Mouse (Mus musculus) telencephalon, adult 2 months (tissue): ENCODE results near the gene Slc29a2.

Experiments
- DNase-seq: peaks from one replicate; pipeline ENCODE4 v3.0.0-alpha.2; 2011; ENCODE audit warnings: low read depth, low spot score

The Slc29a2 gene

DNA sequence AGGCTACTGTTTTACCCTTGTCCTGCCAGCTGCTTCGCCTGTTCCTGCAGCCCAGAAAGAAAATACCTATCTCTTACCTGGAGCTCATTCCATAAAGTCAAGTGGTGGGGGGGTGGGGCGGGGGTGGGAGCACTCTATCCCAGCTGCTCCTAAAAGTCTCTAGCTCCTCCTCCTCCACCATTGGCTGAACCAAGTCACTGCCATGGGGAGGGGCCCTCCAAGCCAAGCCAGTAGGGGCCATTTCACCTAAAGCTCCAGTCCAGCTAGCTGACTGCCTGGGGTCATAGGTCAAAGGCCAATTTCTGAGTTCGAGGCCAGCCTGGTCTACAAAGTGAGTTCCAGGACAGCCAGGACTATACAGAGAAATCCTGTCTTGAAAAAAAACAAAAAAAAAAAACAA lies 9.0 kb downstream of the Slc29a2 start:
- DNase-seq, result no peak

- no peak for DNase-seq
Measured at GRCm38 (mm10) chr19:5036577-5036976, 12.9 kb downstream of the Slc29a2 start.

DNA sequence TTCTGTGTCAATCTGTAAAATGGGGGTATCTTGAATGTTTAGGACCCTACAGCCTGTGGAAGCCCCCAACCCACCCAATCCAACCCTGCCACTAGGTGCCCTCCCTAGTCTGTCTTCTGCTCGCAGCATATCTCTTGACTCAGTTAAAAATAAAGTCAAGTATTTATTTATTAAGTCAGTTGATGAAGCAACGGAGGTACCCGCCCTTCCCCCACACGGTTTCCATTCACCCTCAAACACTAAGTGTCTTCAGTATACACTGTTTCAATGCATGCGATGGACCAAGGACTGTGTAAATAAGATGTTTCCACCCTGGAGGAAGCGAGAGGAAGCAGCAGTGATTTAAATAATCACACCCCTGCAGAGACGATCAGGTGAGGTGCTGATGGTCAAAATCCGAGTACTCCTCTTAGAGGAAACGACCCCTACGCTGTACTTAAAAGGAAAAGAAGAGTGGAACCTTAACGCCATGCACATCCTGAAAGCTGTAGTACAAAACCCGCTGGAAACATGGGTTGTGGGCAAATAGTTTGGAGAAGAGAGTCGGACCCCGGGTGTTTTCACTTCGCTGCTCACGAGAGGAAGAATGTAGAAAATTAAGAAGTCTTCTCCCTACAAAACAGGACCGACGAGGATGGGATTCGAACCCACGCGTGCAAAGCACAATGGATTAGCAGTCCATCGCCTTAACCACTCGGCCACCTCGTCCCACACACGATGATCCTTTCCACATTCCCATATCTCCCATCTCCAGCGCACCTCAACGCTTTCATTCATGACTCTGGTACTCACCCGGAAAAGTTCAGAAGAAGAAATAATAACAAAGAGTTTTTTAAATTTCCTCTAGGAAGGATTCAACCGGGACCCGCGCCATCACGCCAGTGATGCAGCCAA lies 14.3 kb downstream of the Slc29a2 start:
- peak; percentile 77 for DNase-seq

DNA sequence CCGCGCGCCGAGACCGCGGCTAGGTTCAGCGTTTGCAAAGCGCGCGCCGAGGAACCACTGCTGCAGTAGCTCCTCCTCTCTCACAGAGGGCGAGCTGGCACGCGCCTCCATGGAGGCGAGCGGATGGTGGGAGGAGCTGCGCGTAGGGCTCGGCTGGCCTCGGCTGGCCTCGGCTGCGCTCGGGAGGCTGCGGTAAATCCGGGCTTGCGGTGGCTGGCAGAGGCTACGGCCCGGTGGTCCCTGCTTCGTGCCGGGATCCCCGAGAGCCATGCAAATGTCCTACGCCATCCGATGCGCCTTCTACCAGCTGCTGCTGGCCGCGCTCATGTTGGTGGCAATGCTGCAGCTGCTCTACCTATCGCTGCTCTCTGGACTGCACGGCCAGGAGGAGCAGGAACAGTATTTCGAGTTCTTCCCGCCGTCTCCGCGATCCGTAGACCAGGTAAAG lies 15.1 kb downstream of the Slc29a2 start, which contains the start of the genes B4gat1 and AC124502.3:
B4gat1 (plus strand) TSS at position 118 of the 448 bp plus-strand sequence.
AC124502.3 (plus strand) TSS at position 183 of the 448 bp plus-strand sequence.
- peak; percentile 86 for DNase-seq

GRCm38 (mm10) chr19:5039301-5040114 lies 15.8 kb downstream of the Slc29a2 start:
- no peak for DNase-seq

DNA sequence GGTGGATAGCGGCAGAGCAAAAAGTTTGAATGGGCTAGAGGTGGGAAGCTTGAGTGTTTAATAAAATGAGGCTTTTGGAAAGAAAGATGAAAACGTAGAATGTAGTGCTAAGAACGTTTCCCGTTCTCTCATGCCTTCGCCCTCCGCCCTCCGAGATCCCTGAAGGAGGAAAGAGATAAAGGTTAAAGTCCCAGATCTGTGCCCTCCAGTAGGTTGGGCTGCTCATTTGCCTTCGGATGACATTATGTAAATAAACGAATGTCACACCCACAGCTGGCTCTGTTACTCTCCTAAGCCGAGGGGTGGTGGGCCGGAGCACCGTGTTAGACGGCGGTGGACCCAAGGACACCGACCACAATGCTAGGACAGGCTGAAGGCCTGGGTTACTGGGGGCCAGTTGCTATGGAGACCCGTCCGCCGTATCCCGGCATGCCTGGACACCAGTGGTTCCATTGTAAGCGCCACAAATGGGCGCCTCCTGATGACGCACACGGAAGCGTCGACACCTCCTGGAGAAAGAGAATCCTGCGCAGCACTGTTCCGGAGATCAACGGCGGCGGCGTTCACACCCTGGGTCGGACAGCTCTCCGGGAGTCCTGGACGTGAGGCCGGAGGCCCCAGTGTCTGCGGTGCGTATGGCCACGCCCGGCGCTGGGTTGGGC lies 17.3 kb downstream of the Slc29a2 start, which contains the start of gene Brms1:
Brms1 (plus strand) TSS at position 493 of the 662 bp plus-strand sequence.
- DNase-seq, result peak; percentile 93

- DNase-seq, result no peak
Measured at GRCm38 (mm10) chr19:5041588-5041987, 17.9 kb downstream of the Slc29a2 start.

GRCm38 (mm10) chr19:5045531-5045930 lies 21.9 kb downstream of the Slc29a2 start:
- no peak for DNase-seq

DNA sequence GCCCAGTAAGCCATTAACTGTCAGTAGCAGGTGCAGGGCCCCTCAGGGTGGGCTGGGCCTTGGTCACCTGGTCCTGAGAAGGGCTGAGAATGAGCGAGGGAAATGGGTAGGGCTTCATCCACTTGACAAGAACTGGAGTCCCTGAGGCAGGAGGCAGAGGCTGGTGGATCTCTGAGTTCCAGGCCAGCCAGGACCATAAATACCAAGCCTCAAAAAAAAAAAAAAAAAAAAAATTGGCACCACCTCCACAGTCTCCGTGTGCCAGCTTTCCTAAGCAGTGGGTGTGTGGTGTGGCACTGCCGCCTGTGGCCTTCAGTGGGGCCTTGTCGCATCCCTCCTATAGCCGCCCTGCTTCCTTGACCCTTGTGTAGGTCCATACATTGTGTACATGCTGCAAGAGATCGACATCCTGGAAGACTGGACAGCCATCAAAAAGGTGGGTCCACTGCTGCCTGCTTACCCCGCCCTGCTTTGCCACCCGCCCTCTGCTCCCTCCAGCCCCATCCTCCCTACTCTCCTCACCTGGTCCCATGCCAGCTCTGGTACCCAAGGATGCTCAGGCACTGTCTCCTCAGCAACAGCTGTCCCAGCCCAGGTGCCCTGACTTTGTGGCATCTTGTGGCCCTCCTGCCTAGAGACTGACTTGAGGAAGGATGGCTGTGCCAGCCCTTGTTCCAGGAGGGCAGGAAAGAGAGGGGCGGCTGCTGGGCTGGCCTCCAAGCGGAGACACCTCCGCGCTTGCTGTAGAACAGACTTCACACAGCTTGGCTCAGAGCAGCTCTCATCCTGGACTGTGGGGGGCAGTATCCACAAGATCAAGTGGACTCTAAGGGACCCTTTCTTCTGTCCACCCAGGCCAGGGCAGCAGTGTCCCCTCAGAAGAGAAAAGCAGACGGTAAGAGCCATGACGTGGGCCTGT lies 24.7 kb downstream of the Slc29a2 start:
- peak; percentile 79 for DNase-seq

GRCm38 (mm10) chr19:5049325-5049724 lies 25.7 kb downstream of the Slc29a2 start:
- DNase-seq, result no peak

GRCm38 (mm10) chr19:5050047-5050905 lies 26.6 kb downstream of the Slc29a2 start, which contains the start of gene Rin1:
Gene Rin1 (plus strand): TSS chr19:5050481.
- DNase-seq, result peak; percentile 97

DNA sequence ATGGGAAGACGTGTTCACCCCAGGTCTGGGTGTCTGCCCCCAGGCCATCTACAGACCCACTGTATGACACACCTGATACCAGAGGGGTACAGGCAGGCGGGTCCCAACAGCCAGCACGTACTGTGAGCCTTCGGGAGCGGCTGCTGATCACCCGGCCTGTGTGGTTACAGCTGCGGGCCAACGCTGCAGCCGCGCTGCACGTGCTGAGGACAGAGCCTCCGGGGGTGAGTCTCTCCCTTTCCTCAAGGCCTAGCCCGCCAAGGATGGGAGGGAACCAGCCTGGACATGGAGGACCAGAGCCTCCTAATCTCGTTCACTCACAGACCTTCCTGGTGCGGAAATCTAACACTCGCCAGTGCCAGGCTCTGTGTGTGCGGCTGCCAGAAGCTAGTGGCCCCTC lies 27.4 kb downstream of the Slc29a2 start:
- DNase-seq, result no peak

- no peak for DNase-seq
Measured at GRCm38 (mm10) chr19:5051515-5051914, 27.9 kb downstream of the Slc29a2 start.

DNA sequence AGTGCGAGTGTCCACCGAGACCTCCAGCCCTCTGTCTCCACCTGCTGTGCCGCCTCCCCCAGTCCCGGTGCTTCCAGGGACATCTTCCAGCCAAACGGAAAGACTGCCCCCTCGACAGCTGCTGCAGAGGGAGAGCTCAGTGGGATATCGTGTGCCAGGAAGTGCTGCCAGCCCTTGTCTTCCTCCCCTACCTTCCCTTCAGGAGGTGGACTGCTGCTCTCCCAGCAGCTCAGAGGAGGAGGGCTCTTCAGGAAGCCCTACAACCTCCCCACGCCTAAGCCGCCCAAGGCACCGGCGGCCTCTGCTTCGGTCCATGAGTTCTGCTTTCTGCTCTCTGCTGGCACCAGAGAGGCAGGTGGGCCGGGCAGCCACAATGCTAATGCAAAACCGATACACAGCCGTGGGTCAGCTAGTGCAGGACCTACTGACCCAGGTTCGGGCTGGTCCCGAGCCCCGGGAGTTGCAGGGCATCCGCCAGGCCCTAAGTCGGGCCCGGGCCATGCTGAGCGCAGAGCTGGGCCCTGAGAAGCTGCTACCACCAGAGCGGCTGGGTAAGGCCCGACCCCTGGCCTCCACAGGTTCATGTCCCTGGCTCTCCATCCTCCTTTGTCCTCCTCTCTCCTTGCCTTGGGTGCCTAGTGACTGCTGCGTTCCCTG lies 28.6 kb downstream of the Slc29a2 start:
- no peak for DNase-seq

GRCm38 (mm10) chr19:5052853-5053252 lies 29.2 kb downstream of the Slc29a2 start:
- no peak for DNase-seq

DNA sequence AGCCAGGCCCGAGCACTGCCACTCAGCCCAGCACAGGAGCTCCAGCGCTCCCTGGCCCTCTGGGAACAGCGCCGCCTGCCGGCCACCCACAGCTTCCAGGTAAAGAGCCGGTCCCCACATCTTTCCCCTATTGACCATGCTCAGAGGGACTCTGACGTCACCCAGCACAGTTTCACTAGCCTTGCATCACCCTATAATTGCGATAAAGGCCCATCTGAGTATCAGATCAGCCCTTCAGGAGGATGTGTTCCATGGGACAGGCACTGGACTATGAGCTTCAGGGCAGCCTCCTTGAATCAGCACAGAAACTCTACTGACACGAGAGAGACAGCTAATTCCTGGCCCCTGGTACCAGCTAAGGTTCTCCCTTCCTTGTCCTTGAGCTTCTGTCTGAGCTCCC lies 30.2 kb downstream of the Slc29a2 start:
- no peak for DNase-seq

DNA sequence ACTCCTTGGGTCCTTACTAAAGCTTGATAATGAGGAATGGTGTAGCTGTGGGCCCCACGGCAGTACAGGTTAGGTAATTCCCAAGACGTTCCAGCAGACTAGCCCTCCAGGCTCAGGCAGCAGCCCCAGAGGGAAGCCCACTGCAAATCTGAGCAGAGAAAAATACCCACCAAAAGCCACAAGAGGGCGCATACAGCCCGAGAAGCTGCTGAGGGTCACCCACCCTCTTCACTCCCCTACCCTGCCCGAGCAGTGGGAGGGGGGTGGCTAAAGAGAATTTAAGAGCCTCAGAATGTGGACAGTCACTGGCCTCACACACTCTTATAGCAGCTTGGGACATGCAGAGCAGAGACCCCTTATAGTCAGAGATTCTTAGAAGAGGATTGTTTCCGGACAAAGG lies 32.6 kb downstream of the Slc29a2 start:
- no peak for DNase-seq

DNA sequence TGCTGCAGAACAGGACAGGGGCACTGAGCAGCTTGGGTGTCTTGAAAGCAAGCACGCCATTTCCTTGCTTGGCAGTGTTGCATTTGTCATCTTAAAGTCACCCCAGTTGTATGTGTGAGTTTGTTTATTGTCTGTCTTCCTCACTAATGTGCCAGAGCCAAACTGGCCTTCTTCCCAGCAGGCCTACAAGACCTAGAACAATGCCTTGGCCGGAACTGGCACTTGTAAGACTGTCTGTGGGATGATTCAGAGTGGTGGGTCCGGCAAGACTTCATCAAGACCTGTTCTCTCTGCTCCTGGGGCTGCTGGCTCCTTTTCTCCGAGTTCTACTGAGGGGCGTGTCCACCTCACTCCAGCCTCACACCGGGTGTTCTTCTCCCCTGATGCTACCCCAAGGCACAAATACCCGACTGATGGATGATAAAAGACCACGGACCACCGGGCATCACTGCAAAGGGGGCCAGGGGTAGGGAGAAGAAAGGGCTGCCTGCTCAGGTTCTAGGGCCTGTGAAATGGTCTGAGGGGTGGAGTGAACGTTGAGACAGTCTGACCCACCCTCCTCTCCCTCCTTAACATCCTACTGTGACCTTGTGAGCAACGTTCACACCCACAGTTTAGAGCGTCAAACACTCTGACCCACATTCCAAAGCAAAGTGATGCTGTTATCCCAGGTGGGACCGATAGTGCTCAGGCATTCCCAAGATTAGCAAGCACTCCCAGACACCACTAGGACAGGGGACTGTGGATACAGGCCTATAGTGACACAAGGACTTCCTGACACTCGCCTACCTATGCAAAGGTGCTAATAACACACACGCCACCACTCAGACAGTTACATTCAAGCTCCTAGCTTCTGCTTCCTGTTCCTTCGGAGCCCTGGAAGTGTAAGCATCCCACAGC lies 34.5 kb downstream of the Slc29a2 start:
- DNase-seq, result no peak
